Mouse (Mus musculus) cerebellum, adult 9-10 months (tissue): ENCODE measurements around the gene Arap2.

Experiments used
- DNase-seq: peaks from one replicate; pipeline ENCODE4 v3.0.0; 2022

Gene Arap2

DNA sequence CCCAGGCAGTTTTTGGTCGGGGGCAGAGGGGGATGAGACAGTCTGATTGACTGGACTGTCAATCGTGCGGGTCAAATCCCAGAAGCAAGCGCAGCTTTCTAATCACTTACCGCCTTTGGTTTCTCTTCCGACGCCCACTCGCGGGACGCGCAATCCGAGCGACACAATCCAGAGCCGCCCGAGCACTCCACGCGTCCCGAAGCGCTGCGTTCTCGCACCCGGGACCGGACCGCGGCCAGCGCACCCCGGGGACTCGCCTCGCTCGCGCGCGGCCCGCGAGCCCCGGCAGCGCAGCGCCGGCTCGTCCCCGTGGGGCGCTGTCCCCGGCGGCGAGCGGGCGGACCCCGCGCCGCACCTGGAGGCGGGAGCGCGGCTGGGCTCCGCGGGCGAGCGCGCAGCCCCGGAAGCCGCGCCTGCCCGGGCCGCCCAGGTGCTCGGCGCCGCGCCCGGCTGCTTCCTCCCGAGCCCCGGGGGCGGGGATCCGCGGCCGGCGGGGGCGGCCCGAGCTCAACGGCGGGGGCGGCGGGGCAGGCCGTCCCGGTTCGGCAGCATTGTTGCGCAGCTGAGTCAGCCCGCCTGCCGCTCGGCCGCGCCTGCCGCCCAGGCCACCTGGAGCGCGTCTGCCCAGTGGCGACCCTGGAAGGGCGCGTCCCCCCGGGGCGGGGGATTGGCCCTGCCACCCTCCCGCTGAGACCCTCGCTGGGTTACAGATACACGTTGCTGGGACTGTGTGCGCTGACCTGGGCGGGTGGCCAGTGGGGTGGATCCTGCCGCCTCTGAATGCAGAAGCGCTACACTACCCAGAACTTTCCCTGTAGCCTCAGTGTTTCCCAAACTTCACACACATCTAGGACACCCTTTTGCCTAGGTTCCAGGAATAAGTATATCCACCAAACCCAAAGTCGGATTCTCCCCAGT is at the start of gene Arap2:
TSS of gene Arap2 (minus strand) at position 376 of the 918 bp plus-strand sequence.
- no peak for DNase-seq

DNA sequence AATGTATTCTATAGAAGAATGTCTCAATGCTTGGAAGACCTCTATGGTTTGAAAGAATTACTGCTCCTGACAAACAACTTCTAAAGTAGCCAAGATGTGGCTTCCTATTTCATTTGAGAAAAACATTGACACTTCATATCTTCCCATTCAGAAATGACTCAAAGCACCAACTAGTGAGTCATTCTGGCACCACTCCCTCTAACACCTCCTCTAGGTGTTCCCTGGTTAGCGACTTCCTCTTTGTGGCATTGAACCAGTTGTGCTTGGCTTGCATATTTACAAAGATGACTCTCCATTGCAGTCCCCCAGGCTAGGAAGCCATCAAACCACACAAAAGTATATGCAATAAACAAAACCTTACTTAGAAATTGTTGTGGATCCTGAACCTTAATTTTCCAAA is 49.8 kb upstream of the Arap2 start:
- no peak for DNase-seq

GRCm38 (mm10) chr5:62814072-62814414 is 48.1 kb upstream of the Arap2 start:
- no peak for DNase-seq

GRCm38 (mm10) chr5:62813402-62814071 is 47.6 kb upstream of the Arap2 start, which contains the start of gene Dthd1:
Gene Dthd1, plus strand, starts transcription at chr5:62813823.
- DNase-seq = peak; percentile 12

DNA sequence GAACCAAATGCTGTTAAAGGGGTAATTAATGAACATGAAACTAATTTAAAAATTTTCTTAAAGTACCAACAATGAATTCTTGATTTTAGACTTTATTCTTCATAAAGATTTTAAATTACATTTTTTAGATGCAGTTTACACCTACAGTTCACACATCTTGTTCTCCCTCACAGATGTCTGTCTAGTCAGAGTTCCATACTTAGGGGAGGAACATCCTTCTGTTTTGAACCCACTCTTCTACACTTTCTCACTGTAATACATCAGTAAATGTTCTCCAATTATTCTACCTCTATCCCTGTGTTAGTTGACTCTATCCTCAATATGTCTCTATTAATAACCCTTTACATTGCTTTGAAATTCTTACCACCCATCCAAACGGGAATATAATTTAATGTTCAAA is 26.8 kb upstream of the Arap2 start:
- DNase-seq = no peak

DNA sequence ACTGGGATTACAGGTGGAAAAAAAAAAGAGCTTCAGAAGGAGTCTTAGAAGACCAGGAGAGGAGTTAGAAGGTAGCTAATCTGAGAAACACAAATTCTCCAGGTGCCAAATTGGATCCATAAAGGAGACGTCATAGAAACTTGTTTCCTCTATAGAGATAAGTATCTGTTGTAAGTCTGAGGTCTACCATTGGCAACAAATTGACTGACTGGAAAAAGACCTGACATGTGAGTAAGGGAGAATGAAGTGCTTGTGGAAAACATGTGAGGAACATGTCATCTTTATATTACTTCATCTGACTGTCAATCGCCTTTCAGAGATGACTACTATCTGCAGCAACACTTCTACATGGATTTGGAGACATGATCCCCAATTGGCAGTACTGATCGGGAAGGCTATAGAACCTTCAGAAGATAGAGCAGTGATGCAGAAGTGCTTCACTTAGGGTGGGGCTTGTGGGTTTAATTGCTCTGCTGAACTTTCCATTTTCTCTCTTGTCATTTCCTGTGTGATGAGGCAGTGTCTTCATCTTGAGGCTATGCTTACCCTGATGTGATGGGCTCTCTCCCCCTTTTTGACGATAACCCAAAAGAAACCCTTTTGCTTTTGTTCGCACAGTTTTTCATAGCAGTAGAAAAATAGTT is 25.1 kb upstream of the Arap2 start:
- DNase-seq = no peak

- DNase-seq = no peak
Measured at GRCm38 (mm10) chr5:62786809-62787208, 20.9 kb upstream of the Arap2 start.

- DNase-seq = no peak
Measured at GRCm38 (mm10) chr5:62778682-62779081, 12.7 kb upstream of the Arap2 start.

- DNase-seq = no peak
Measured at GRCm38 (mm10) chr5:62777804-62778203, 11.8 kb upstream of the Arap2 start.

- DNase-seq = no peak
Measured at GRCm38 (mm10) chr5:62771775-62772599, 6.0 kb upstream of the Arap2 start.

DNA sequence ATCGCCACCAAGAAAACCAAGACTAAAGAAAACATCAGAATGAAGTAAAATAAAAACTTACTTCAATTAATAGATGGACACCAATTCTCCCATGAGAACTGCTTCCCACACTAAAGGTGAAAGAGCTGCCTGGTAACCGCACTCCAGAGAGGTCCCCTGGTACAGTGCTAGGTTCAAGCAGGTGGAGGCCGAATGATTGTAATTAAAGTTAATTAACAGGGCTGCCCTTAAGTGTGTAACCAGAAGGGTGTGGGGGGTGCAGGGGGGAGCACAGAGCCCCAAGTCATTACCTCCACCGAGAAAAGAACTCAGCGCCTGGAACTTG is 538 bp downstream of the Arap2 start:
- DNase-seq = no peak

DNA sequence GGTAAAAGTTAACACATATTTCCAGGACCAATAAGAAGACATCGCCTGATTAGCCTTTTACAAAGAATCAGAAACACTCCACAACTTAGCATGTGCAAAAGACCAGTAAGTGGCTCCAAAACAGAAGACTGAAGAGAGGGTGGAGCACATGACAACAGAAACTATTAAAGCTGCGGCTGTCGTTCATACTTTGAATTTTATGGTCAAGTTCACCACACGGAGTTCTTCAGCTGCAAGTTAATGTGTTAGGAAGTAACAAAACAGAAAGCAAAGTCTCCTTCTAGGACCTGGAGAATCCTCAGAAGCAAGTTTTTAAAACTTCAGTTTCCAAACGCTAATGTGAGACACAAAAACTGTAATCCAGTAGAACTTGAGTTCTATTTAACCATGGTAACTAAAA is 1.8 kb downstream of the Arap2 start:
- no peak for DNase-seq

GRCm38 (mm10) chr5:62763046-62763445 is 2.9 kb downstream of the Arap2 start:
- DNase-seq = no peak

- DNase-seq = no peak
Measured at GRCm38 (mm10) chr5:62762298-62762960, 3.5 kb downstream of the Arap2 start.

GRCm38 (mm10) chr5:62760791-62761504 is 5.0 kb downstream of the Arap2 start:
- no peak for DNase-seq

DNA sequence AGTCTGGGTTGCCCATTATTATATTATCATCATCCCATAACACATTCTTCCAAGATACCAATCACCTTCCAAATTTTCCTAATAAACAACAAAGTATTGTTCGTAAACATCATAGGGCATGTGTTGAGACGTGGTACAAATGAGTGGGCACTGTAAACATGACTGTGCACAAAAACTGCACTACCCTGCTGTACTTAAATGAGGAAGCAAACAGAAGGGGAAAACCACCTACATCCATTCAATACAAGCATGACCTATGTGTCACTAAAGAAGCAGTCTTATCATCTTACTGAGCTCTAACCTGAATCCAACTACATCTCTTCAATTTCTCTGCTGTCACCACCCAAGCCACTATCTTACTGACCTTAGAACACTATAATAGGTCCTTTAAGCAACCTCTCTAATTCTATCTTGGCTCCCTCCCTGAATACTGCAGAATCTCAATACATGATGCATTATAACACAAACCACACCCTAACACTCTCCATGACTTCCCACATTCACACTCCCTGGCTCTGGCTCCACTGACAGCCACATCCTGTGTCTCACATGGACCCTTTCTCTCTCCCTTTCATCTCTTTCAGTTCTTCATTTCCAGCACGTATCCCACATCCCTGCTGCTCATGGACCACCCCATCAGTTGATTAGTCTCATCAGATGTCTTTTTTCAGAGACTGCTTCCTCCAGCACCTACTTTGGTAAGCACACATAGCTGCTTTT is 10.0 kb downstream of the Arap2 start:
- DNase-seq = no peak

DNA sequence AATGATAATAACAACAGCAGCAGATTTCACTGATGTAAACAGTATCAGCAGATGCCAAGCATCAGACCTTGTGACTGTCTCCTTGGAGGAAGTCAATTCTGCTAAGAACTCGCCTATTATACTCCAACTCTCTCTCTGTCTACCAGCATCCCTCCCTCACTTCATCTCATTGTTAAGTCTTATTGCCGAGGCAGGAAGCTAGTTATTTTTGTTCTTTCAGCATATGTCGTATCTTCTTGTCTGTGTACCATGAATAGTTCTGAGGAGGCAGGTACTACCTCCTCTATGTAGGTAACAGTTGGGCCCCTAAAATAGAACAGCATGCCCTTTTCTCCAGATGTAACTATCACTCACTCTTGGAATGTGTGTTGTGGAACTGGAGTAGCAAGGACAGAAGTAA is 13.0 kb downstream of the Arap2 start:
- no peak for DNase-seq

DNA sequence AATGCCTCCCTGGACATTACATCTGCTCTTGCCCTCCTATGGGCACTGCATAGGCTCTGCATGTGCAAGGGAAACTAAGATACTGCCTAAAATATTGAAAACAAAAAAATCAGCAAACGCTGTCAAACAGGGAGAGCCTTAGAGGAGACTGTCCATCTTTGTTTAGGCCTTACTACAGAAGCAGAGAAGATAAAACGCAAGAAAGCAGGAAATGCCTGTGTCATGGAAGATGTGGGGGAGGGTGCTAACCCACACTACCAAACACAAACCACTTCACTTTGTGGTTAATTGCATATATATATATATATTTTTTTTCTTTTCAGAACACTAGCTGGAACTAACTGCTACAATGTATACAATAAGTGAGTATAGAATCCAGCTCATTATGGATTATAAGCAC is 14.3 kb downstream of the Arap2 start:
- no peak for DNase-seq

DNA sequence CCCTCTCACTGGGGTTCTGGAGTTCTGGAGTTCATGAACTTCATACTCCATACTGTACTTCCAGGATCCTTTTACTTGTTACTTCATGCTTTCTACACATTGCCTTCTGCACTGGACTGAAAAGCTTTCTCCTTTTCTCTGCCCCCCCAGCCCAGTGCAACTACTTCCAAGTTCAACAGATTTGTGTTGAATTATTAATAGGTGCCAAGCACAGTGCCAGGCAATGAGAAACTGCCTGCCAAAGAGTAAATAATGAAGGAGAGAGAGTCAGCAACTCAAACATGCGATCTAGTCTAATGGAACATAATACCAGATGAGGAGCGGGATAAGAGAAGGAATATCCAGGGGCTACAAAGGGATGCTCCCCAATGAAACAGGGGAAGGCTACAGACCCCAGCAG is 17.8 kb downstream of the Arap2 start:
- DNase-seq = no peak

GRCm38 (mm10) chr5:62743220-62743922 is 22.6 kb downstream of the Arap2 start:
- no peak for DNase-seq
